Mouse (Mus musculus): Measurements from ENCODE around the gene Faap20.

Faap20 gene

DNA sequence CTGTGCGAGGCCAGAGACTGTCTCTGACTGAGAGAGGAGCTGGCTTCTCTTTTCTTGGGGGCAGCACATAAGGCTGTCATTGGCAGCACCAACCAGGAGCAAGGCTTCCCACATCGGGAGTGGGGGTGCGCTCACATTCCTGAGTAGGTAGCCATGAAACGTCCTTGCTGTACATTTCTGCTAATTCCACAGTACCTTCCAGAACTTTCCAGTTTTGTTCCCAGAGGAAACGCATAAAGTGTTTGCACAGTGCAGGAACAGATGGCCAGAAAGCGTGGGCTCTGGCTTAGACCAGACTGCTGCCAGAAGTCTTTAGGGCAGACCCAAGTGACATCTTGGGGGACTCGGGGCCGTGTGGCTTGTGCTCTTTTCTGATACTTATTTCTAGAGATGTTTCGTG lies 34.0 kb downstream of the Faap20 start:
- no peak for TF ChIP-seq GATA4 (IDR thresholded peaks at IDR 0.05; ENCODE audit: insufficient replicate concordance, low read length)

DNA sequence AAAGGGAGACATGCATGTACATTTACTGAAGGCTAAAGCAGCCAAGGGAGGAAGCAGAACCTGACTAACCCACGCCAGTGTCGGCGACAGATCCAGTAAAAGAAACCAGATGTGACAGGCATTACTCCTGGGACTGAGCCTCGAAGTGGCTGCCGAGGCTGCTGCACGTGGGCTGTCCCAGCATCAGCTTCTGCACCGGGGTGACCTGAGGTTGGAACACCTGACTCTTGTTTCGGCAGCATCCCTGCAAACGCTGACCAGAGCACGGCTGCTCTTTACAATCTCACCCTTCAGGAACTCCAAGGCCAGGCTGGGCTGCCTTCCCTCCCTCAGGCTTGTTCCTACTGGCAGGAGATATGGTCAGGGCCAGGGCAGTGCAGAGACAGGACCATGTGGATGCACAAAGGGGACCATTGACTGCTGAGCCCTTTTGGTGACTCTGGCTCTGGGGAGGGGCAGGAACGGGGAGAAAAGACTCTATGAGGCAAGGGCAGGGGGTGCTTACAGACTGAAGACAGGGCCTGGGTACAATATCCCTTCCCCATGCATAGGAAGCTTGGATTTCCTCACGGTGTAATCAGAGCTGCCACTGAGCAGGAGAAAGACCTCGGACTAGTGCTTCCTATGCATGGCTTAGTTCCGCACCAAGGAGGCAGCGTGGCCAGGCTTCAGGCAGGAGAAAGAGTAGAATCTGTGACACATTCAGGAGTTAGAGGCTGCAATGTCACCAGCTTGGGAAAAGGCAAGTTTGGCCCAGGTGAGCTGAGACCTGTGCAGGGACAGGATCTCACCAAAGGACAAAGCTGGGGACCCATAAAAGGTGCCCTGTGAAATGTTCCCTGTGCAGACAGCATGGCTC lies 35.1 kb downstream of the Faap20 start:
- no peak for TF ChIP-seq GATA4 (IDR thresholded peaks at IDR 0.05; ENCODE audit: insufficient replicate concordance, low read length)

DNA sequence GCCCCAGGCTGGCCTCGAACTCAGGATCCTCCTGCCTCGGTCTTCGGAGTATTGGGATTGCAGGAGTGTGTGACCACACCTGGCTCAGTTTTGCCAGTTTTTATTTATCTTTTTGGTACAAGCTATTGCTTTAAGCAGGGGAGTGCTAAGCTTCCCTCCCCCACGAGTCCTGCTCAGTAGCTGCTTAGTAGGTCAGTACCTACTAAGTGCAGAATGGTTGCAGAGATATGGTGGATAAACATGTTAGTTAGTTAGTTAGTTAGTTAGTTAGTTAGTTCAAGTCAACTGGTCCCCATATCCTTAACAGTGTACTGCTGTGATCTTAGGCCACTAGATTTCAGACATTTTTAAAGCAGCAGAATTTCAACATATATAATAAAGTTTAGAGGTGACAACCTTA lies 36.5 kb downstream of the Faap20 start:
- TF ChIP-seq GATA4 (IDR thresholded peaks at IDR 0.05; ENCODE audit: insufficient replicate concordance, low read length): no peak

GRCm38 (mm10) chr4:155287713-155288112 lies 38.1 kb downstream of the Faap20 start:
- no peak for TF ChIP-seq GATA4 (IDR thresholded peaks at IDR 0.05; ENCODE audit: insufficient replicate concordance, low read length)

DNA sequence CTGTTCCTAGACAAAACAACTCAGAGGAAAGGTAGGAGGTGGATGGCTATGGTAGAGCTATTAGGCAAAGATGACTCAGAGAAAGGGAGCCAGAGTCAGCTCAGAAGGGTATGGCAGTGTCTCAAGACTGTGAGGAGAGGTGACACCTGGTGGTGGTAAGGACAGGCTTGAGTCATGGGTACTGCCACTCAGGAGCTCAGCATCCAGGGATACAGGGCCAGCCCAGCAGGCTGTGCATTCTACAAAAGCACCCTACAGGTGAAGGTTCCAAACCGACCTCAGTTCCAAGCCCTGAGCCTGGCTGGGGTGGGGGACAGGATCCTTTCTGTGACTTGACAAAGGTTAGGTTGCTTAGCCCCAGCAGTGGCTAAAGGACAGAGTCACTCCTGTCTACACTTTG lies 39.0 kb downstream of the Faap20 start:
- no peak for TF ChIP-seq GATA4 (IDR thresholded peaks at IDR 0.05; ENCODE audit: insufficient replicate concordance, low read length)

DNA sequence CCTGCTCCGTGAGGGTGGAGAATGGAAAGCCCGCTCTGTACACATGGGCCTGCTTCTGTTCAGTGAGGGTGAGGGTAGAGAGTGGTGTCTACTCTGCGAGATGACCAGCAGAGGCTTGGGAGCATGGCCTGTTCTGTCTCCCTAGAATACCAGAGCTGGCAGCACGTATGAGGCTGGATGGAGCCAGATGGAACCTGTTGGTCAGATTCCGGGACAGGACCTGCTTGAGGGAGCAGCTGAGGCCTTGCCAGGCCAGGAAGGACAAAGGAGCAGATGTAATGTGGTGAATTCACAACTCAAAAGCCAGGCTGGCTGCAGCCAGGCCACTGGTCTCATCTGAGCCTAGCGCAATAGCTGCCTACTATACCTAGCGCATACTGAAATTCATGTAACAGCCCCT lies 40.4 kb downstream of the Faap20 start:
- TF ChIP-seq GATA4 (IDR thresholded peaks at IDR 0.05; ENCODE audit: insufficient replicate concordance, low read length): no peak

DNA sequence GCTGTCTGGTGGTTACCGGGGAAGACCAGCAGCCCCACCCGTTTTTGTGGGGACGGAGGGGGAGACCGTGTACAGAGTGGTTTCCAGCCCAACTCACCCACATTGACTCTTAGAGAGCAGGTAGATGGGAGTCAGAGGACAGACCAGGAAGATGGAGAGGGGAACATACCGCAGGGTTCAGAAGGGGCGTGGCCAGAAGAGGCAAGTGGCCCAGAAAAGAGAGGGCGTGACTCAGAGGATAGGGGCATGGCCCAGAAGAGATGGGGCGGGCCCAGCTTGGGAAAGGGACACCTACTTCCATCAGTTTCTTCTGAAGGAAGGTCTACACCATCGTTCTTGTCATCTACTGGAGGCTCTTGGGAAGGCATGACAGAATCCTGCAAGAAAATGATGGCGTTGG lies 43.3 kb downstream of the Faap20 start:
- no peak for TF ChIP-seq GATA4 (IDR thresholded peaks at IDR 0.05; ENCODE audit: insufficient replicate concordance, low read length)

DNA sequence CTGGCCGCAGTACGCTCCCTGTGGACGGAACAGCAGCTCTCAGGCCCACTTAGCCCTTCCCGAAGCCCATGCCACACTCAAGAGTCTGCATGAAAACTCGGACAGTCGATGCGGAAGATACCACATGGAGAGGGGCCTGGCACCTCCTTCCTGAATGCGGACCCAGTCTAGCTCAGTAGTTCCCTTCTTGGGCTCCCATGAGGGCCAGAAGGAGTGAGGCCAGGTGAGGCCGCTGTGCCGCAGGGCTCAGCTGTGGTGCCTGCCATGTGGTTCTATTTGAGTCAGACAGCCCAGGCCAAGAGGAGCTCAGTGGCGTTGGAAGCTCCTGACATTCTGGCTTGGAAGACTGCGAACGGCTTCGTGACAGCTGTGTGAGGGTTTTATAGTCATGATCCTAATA lies 44.8 kb downstream of the Faap20 start:
- no peak for TF ChIP-seq GATA4 (IDR thresholded peaks at IDR 0.05; ENCODE audit: insufficient replicate concordance, low read length)

GRCm38 (mm10) chr4:155295026-155295590 lies 45.5 kb downstream of the Faap20 start:
- TF ChIP-seq GATA4 (IDR thresholded peaks at IDR 0.05; ENCODE audit: insufficient replicate concordance, low read length): no peak

- no peak for TF ChIP-seq GATA4 (IDR thresholded peaks at IDR 0.05; ENCODE audit: insufficient replicate concordance, low read length)
Observed at GRCm38 (mm10) chr4:155295996-155296395, 46.4 kb downstream of the Faap20 start.

DNA sequence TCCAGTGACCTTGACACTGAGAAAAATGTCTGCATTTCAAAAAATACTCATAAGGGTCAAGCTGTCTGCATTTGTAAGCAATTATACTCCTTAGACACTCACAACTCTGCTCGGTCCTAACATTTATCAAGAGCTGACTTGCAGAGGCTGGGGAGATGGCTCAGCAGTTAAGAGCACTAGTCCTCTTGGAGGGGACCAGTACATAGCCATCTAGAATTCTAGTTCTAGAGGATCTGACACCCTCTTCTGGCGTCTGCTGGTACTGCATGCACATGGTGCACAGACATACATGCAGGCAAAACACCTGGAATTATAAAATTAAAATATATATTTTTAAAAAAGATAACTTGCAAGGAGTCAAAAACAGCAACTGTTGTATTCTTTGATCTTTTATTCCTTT lies 47.5 kb downstream of the Faap20 start:
- no peak for TF ChIP-seq GATA4 (IDR thresholded peaks at IDR 0.05; ENCODE audit: insufficient replicate concordance, low read length)

- no peak for TF ChIP-seq GATA4 (IDR thresholded peaks at IDR 0.05; ENCODE audit: insufficient replicate concordance, low read length)
Observed at GRCm38 (mm10) chr4:155298826-155299225, 49.2 kb downstream of the Faap20 start.

DNA sequence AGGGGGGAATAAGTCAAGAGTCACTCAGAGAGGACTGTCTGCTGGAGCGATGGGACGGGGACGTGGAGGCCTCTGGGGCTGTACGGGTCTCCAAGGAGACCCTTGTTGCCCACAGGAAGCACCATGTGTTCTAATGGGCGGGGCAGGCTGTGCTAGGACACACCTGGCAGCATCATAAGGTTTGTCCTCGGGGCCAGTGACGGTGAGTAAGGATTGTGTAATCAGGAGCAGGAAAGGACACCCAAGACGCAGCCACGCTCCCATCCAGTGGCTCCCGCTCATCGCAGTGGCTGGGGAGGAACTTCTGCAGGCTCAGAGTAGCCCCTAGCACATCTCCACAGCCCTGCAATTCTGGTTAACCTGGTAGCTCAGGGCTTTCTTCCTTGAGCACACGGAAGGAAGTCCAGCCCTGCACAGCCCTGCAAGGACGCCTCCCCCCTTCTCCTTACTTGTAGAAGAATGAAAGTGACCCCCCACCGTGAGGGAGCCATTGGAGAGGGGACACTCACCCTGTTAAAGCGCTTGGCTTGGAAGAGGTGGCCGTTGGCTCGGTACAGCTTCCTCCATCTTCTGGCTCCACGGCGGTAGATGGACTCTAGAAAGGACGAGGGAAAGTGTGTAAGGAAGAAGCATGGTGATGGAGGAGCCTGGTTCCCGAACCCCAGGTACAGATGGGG lies 51.0 kb downstream of the Faap20 start:
- no peak for TF ChIP-seq GATA4 (IDR thresholded peaks at IDR 0.05; ENCODE audit: insufficient replicate concordance, low read length)

DNA sequence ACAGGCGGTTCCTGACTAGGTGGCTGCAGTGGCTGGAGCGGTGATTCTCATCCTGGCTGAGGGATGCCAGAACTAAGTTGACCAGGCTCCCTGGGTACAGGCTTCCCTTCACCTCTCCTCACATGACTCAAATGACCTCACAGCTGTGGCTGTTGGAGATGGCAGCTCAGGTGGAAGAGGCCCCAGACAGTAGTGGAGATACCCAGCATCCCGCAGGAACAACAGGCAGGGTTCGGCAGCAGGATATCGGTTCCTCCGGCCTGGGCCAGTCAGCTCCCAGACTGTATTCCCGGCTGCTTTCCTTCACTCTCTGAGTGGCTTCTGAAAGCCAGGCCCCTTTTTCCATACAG lies 51.5 kb downstream of the Faap20 start:
- no peak for TF ChIP-seq GATA4 (IDR thresholded peaks at IDR 0.05; ENCODE audit: insufficient replicate concordance, low read length)

DNA sequence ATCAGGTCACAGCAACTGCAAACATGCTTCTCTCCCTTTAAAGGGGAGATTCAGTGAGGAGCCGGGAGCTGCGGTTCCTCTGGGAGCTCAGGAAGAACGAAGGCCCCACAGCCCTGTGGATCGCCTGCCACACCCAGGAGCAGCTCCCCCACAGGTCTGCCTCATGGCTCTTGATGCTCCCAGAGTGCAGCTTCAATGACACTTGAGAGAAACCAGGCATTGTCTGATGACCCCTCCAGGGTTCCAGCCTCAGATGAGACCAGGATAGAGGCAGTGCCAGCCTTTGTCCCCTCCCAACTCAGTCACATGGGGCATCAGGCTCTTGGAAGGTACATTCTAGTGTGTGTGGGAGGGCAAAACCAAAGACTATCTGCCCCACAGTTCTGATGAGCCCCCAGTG lies 52.4 kb downstream of the Faap20 start:
- TF ChIP-seq GATA4 (IDR thresholded peaks at IDR 0.05; ENCODE audit: insufficient replicate concordance, low read length): no peak

- no peak for TF ChIP-seq GATA4 (IDR thresholded peaks at IDR 0.05; ENCODE audit: insufficient replicate concordance, low read length)
Observed at GRCm38 (mm10) chr4:155304508-155305096, 55.0 kb downstream of the Faap20 start.
